Mouse (Mus musculus): Measurements from ENCODE around the gene Kcnk4. TPM values are rescaled to one million over a fixed set of nuclear protein-coding genes. Genes with fewer than 3 reads are reported as not detected.
"Not testable (repeated sequence)": the region's sequence is repeated elsewhere in the genome, so short reads cannot be mapped to it uniquely, and the experiment has no call there.

Kcnk4 gene
- polyA plus RNA-seq, 1 experiment from 2014 or later: 0.35 TPM

GRCm38 (mm10) chr19:6903031-6903430, 31.3 kb downstream of the Kcnk4 start:
- no peak for ATAC-seq (ENCODE audit: insufficient number of reproducible peaks, insufficient read depth, low FRiP score, low read depth)
- peaks cover 17% of the 10 kb centered on the region for H3K36me3 ChIP-seq (ENCODE audit: control insufficient read depth, insufficient read depth, low read length)
- H3K4me2 ChIP-seq (replicated peaks; ENCODE audit: low read depth, low read length): no peak overlapping the region
- peaks cover 3% of the 10 kb centered on the region; the same call in 1 of the 2 replicates for H3K9me3 ChIP-seq (ENCODE audit: control insufficient read depth, low read depth, low read length)
- H3K9ac ChIP-seq (replicated peaks; ENCODE audit: low read depth, low read length): no peak overlapping the region
- peaks cover 7% of the 10 kb centered on the region; the same call in 1 of the 2 replicates for H3K4me1 ChIP-seq (ENCODE audit: control insufficient read depth, insufficient read depth, low read length)
- H3K27ac ChIP-seq (ENCODE audit: low read length): no peak overlapping the region
- 93% methylated on average over 1 of the region's 1 CpGs for WGBS
- no peaks in the 10 kb centered on the region for H3K27me3 ChIP-seq (ENCODE audit: control insufficient read depth, insufficient read depth, low read length)
- H3K4me3 ChIP-seq (ENCODE audit: low read depth, low read length): no peak overlapping the region

GRCm38 (mm10) chr19:6899641-6900040, 34.7 kb downstream of the Kcnk4 start:
- ATAC-seq (ENCODE audit: insufficient number of reproducible peaks, insufficient read depth, low FRiP score, low read depth): no peak

GRCm38 (mm10) chr19:6895608-6896305, 38.6 kb downstream of the Kcnk4 start:
- H3K4me3 ChIP-seq (ENCODE audit: low read depth, low read length); H3K9ac ChIP-seq (replicated peaks; ENCODE audit: low read depth, low read length); H3K27ac ChIP-seq (ENCODE audit: low read length); H3K27me3 ChIP-seq (ENCODE audit: control insufficient read depth, insufficient read depth, low read length); H3K4me2 ChIP-seq (replicated peaks; ENCODE audit: low read depth, low read length); H3K36me3 ChIP-seq (ENCODE audit: control insufficient read depth, insufficient read depth, low read length); ATAC-seq (ENCODE audit: insufficient number of reproducible peaks, insufficient read depth, low FRiP score, low read depth); H3K4me1 ChIP-seq (ENCODE audit: control insufficient read depth, insufficient read depth, low read length); H3K9me3 ChIP-seq (ENCODE audit: control insufficient read depth, low read depth, low read length): not testable (repeated sequence)
- WGBS: 88% methylated on average over 18 of the region's 18 CpGs

More at GRCm38 (mm10) chr19:6899641-6900040, 34.7 kb downstream of the Kcnk4 start:
- Histone ChIP-seq H3K27me3 (ENCODE audit: control insufficient read depth, insufficient read depth, low read length) (no peaks in the 10 kb centered on the region), H3K36me3 (ENCODE audit: control insufficient read depth, insufficient read depth, low read length) (no peaks in the 10 kb centered on the region), H3K27ac (ENCODE audit: low read length) (no peak overlapping the region), H3K4me2 (replicated peaks; ENCODE audit: low read depth, low read length) (no peak overlapping the region), H3K4me3 (ENCODE audit: low read depth, low read length) (no peak overlapping the region), H3K9ac (replicated peaks; ENCODE audit: low read depth, low read length) (no peak overlapping the region), H3K4me1 (ENCODE audit: control insufficient read depth, insufficient read depth, low read length) (no peaks in the 10 kb centered on the region), H3K9me3 (ENCODE audit: control insufficient read depth, low read depth, low read length) (peaks cover 3% of the 10 kb centered on the region; the same call in 1 of the 2 replicates)
- WGBS: 80% methylated on average over 4 of the region's 4 CpGs

- Histone ChIP-seq H3K27me3 (ENCODE audit: control insufficient read depth, insufficient read depth, low read length) (no peaks in the 10 kb centered on the region), H3K4me1 (ENCODE audit: control insufficient read depth, insufficient read depth, low read length) (no peaks in the 10 kb centered on the region), H3K36me3 (ENCODE audit: control insufficient read depth, insufficient read depth, low read length) (no peaks in the 10 kb centered on the region), H3K27ac (ENCODE audit: low read length) (no peak overlapping the region), H3K9ac (replicated peaks; ENCODE audit: low read depth, low read length) (no peak overlapping the region), H3K4me3 (ENCODE audit: low read depth, low read length) (no peak overlapping the region), H3K9me3 (ENCODE audit: control insufficient read depth, low read depth, low read length) (no peaks in the 10 kb centered on the region), H3K4me2 (replicated peaks; ENCODE audit: low read depth, low read length) (no peak overlapping the region)
- ATAC-seq (ENCODE audit: insufficient number of reproducible peaks, insufficient read depth, low FRiP score, low read depth): no peak
- WGBS: 92% methylated on average over 14 of the region's 14 CpGs
Measured at GRCm38 (mm10) chr19:6893731-6894451, 40.4 kb downstream of the Kcnk4 start.

GRCm38 (mm10) chr19:6892512-6892911, 41.8 kb downstream of the Kcnk4 start:
- no peaks in the 10 kb centered on the region for H3K36me3 ChIP-seq (ENCODE audit: control insufficient read depth, insufficient read depth, low read length)
- H3K4me3 ChIP-seq (ENCODE audit: low read depth, low read length): no peak overlapping the region
- no peak overlapping the region for H3K4me2 ChIP-seq (replicated peaks; ENCODE audit: low read depth, low read length)
- no peak overlapping the region for H3K9ac ChIP-seq (replicated peaks; ENCODE audit: low read depth, low read length)
- no peak overlapping the region for H3K27ac ChIP-seq (ENCODE audit: low read length)
- WGBS: 59% methylated on average over 4 of the region's 4 CpGs
- H3K9me3 ChIP-seq (ENCODE audit: control insufficient read depth, low read depth, low read length): no peaks in the 10 kb centered on the region
- ATAC-seq (ENCODE audit: insufficient number of reproducible peaks, insufficient read depth, low FRiP score, low read depth): no peak
- no peaks in the 10 kb centered on the region for H3K4me1 ChIP-seq (ENCODE audit: control insufficient read depth, insufficient read depth, low read length)
- H3K27me3 ChIP-seq (ENCODE audit: control insufficient read depth, insufficient read depth, low read length): no peaks in the 10 kb centered on the region

GRCm38 (mm10) chr19:6877965-6878364, 56.4 kb downstream of the Kcnk4 start:
- no peak overlapping the region for H3K9ac ChIP-seq (replicated peaks; ENCODE audit: low read depth, low read length)
- H3K27ac ChIP-seq (ENCODE audit: low read length): no peak overlapping the region
- 82% methylated on average over 4 of the region's 4 CpGs for WGBS
- peaks cover 3% of the 10 kb centered on the region; the same call in 1 of the 2 replicates for H3K9me3 ChIP-seq (ENCODE audit: control insufficient read depth, low read depth, low read length)
- H3K36me3 ChIP-seq (ENCODE audit: control insufficient read depth, insufficient read depth, low read length): no peaks in the 10 kb centered on the region
- no peak overlapping the region for H3K4me3 ChIP-seq (ENCODE audit: low read depth, low read length)
- H3K4me1 ChIP-seq (ENCODE audit: control insufficient read depth, insufficient read depth, low read length): no peaks in the 10 kb centered on the region
- H3K4me2 ChIP-seq (replicated peaks; ENCODE audit: low read depth, low read length): no peak overlapping the region
- H3K27me3 ChIP-seq (ENCODE audit: control insufficient read depth, insufficient read depth, low read length): no peaks in the 10 kb centered on the region
- ATAC-seq (ENCODE audit: insufficient number of reproducible peaks, insufficient read depth, low FRiP score, low read depth): no peak

- no peaks in the 10 kb centered on the region for H3K4me1 ChIP-seq (ENCODE audit: control insufficient read depth, insufficient read depth, low read length)
- H3K27ac ChIP-seq (ENCODE audit: low read length): no peak overlapping the region
- H3K27me3 ChIP-seq (ENCODE audit: control insufficient read depth, insufficient read depth, low read length): no peaks in the 10 kb centered on the region
- H3K36me3 ChIP-seq (ENCODE audit: control insufficient read depth, insufficient read depth, low read length): no peaks in the 10 kb centered on the region
- ATAC-seq (ENCODE audit: insufficient number of reproducible peaks, insufficient read depth, low FRiP score, low read depth): no peak
- peaks cover 3% of the 10 kb centered on the region; the same call in 1 of the 2 replicates for H3K9me3 ChIP-seq (ENCODE audit: control insufficient read depth, low read depth, low read length)
- H3K9ac ChIP-seq (replicated peaks; ENCODE audit: low read depth, low read length): no peak overlapping the region
- no peak overlapping the region for H3K4me2 ChIP-seq (replicated peaks; ENCODE audit: low read depth, low read length)
- no peak overlapping the region for H3K4me3 ChIP-seq (ENCODE audit: low read depth, low read length)
Measured at GRCm38 (mm10) chr19:6876799-6877198, 57.5 kb downstream of the Kcnk4 start.

GRCm38 (mm10) chr19:6875834-6876233, 58.5 kb downstream of the Kcnk4 start:
- Histone ChIP-seq H3K27ac (ENCODE audit: low read length) (no peak overlapping the region), H3K4me3 (ENCODE audit: low read depth, low read length) (no peak overlapping the region), H3K9ac (replicated peaks; ENCODE audit: low read depth, low read length) (no peak overlapping the region), H3K9me3 (ENCODE audit: control insufficient read depth, low read depth, low read length) (peaks cover 3% of the 10 kb centered on the region; the same call in 1 of the 2 replicates), H3K4me1 (ENCODE audit: control insufficient read depth, insufficient read depth, low read length) (no peaks in the 10 kb centered on the region), H3K4me2 (replicated peaks; ENCODE audit: low read depth, low read length) (no peak overlapping the region), H3K36me3 (ENCODE audit: control insufficient read depth, insufficient read depth, low read length) (no peaks in the 10 kb centered on the region), H3K27me3 (ENCODE audit: control insufficient read depth, insufficient read depth, low read length) (no peaks in the 10 kb centered on the region)
- 84% methylated on average over 6 of the region's 6 CpGs for WGBS
- no peak for ATAC-seq (ENCODE audit: insufficient number of reproducible peaks, insufficient read depth, low FRiP score, low read depth)

Measured in stomach, embryonic 14.5 days (tissue).